Mouse (Mus musculus) granulocyte monocyte progenitor cell, adult 5-6 weeks (primary cell): ENCODE data around the gene Zdhhc14. TPM values are rescaled to one million over a fixed set of nuclear protein-coding genes. Genes with fewer than 3 reads are reported as not detected.

Experiments
- ATAC-seq: replicated peaks from 2 replicates; pipeline ENCODE4 v1.8.0; 2016; ENCODE audit warnings: mild to moderate bottlenecking, moderate TSS enrichment, inconsistent platforms; ENCODE audit not compliant: poor library complexity, severe bottlenecking
- total RNA-seq, 2 experiments: library from RNA; stranded (forward) in 1 of 2; stranded (reverse) in 1 of 2; fragments of 200-712, 200-1000 nt in 1 of 2; fragments of >200 nt in 1 of 2; fragmentation: Nextera tagmentation in 1 of 2; gene quantifications; 2 replicates each; pipeline ENCODE4 v1.2.3; 2014 to 2017

Gene Zdhhc14
- total RNA-seq, 2 experiments from 2014 or later, result 1.4 to 3.4 TPM

GRCm38 (mm10) chr17:5650642-5651041 is 158.3 kb downstream of the Zdhhc14 start:
- no peak for ATAC-seq

GRCm38 (mm10) chr17:5651551-5651950 is 159.2 kb downstream of the Zdhhc14 start:
- ATAC-seq, result no peak

GRCm38 (mm10) chr17:5653981-5654380 is 161.6 kb downstream of the Zdhhc14 start:
- ATAC-seq, result no peak

- ATAC-seq, result no peak
Measured at GRCm38 (mm10) chr17:5655536-5655935, 163.2 kb downstream of the Zdhhc14 start.

GRCm38 (mm10) chr17:5660317-5661080 is 168.1 kb downstream of the Zdhhc14 start:
- ATAC-seq, result no peak

- no peak for ATAC-seq
Measured at GRCm38 (mm10) chr17:5666652-5667051, 174.3 kb downstream of the Zdhhc14 start.

GRCm38 (mm10) chr17:5668456-5668855 is 176.1 kb downstream of the Zdhhc14 start:
- ATAC-seq, result no peak

GRCm38 (mm10) chr17:5668981-5669380 is 176.6 kb downstream of the Zdhhc14 start:
- no peak for ATAC-seq

- ATAC-seq, result no peak
Measured at GRCm38 (mm10) chr17:5675951-5676350, 183.6 kb downstream of the Zdhhc14 start.

GRCm38 (mm10) chr17:5679315-5679714 is 187.0 kb downstream of the Zdhhc14 start:
- no peak for ATAC-seq

GRCm38 (mm10) chr17:5685324-5685723 is 193.0 kb downstream of the Zdhhc14 start:
- ATAC-seq, result no peak

GRCm38 (mm10) chr17:5687810-5688209 is 195.5 kb downstream of the Zdhhc14 start:
- peak; percentile 62 for ATAC-seq

GRCm38 (mm10) chr17:5688222-5688621 is 195.9 kb downstream of the Zdhhc14 start:
- ATAC-seq, result peak; percentile 57

GRCm38 (mm10) chr17:5688669-5689068 is 196.3 kb downstream of the Zdhhc14 start:
- ATAC-seq, result no peak

GRCm38 (mm10) chr17:5690746-5691535 is 198.6 kb downstream of the Zdhhc14 start:
- ATAC-seq, result peak; percentile 81

GRCm38 (mm10) chr17:5692661-5693060 is 200.3 kb downstream of the Zdhhc14 start:
- no peak for ATAC-seq

- no peak for ATAC-seq
Measured at GRCm38 (mm10) chr17:5693256-5693655, 200.9 kb downstream of the Zdhhc14 start.

GRCm38 (mm10) chr17:5698447-5699096 is 206.2 kb downstream of the Zdhhc14 start:
- no peak for ATAC-seq

GRCm38 (mm10) chr17:5710320-5711104 is 218.2 kb downstream of the Zdhhc14 start:
- no peak for ATAC-seq

GRCm38 (mm10) chr17:5711861-5712260 is 219.5 kb downstream of the Zdhhc14 start:
- ATAC-seq, result no peak
